Mouse (Mus musculus): Measurements from ENCODE around the gene Rnf103. TPM values are rescaled to one million over a fixed set of nuclear protein-coding genes. Genes with fewer than 3 reads are reported as not detected.

Gene Rnf103
- 22.9 TPM for polyA plus RNA-seq (2014; fragmentation: Illumina TruSeq; extraction: RNeasy Lipid Tissue Mini Kit (QIAGEN cat#74804); ENCODE audit: low read depth, low replicate concordance)

DNA sequence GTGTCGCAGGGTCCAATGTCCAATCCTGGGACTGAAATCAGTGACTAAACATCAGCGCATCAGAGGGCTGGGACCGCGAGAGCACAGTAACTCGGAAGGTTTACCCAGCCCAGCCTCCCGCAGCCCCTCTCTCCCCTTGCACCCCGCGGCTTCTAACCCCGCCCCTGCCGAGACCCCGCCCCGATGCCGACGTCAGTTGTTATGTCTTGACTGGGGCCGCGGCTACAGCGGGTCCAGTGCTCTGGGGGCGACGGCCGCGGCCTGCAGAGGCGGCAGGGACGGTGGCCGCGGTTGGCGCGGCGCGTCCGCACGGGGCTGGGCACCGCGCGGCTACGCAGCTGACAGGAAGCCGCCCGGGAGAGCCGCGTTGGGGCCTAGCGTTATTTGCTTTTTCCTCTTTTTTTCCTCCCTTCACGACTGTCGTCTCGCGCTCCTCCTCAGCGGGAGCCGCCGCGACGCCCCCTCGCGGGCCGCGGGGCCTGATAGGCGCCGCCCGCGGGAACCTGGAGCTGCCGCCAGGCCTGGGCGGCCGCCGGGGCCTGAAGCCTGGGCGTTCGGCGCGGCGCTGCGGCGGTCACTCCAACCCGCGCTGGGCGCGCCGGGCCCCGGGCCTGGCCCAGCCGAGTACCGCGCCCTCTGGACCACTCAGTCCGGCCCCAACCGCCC is at the start of gene Rnf103:
Gene Rnf103, plus strand, starts transcription at position 220 of the 666 bp plus-strand sequence.

DNA sequence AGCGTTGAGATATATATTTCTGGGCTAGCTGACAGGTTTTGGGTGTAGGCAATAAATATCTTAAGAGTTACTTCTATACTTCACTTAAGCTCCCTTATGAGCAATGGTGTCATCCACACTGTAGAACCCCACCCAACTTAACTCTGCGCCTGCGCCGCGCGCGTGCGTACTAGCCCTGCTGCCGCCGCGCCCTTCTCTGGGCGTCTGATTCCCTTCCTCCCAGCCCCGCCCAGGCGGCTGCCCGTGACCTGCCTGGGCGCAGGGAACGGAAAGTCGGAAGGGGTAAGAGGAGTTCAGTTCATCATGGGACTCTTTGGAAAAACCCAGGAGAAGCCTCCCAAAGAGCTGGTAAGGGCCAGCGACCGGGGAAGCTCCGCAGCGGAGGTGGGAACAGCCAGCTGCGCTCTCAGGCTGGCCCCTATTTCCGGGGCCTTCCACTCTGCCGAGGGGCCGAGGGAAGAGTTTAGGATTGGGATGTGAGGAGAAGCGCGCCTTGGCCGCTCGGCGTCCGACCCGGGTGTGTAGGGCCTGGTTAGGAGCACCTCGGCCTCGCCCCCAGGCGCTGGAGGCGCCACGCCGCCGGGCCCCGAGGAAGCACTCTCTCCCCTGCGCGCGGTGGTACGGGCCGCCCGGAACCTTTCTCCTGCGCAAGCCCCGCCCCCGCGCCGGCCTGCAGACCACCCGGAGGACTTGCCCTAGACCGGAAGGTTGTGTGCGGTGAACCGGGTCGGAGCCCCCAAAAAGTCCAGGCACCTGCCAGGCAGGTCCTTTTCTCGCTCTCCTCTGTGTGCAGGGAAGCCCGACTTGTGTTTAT is 50.2 kb downstream of the Rnf103 start, which contains the start of gene Chmp3:
Gene Chmp3, plus strand, starts transcription at position 112 of the 814 bp plus-strand sequence.

Other genes starting within 250 kb of the Rnf103 start
- gene Krcc1, start 222.2 kb upstream of the Rnf103 start, polyA plus RNA-seq (2014; fragmentation: Illumina TruSeq; extraction: RNeasy Lipid Tissue Mini Kit (QIAGEN cat#74804); ENCODE audit: low read depth, low replicate concordance), result 77.2 TPM
- gene Smyd1, start 171.7 kb upstream of the Rnf103 start, polyA plus RNA-seq (2014; fragmentation: Illumina TruSeq; extraction: RNeasy Lipid Tissue Mini Kit (QIAGEN cat#74804); ENCODE audit: low read depth, low replicate concordance), result 343 TPM
- not detected for gene Cd8b1, start 171.1 kb upstream of the Rnf103 start, polyA plus RNA-seq (2014; fragmentation: Illumina TruSeq; extraction: RNeasy Lipid Tissue Mini Kit (QIAGEN cat#74804); ENCODE audit: low read depth, low replicate concordance)
- 0.18 TPM for gene Cd8a, start 120.5 kb upstream of the Rnf103 start, polyA plus RNA-seq (2014; fragmentation: Illumina TruSeq; extraction: RNeasy Lipid Tissue Mini Kit (QIAGEN cat#74804); ENCODE audit: low read depth, low replicate concordance)
- gene Rmnd5a, start 53.3 kb upstream of the Rnf103 start, polyA plus RNA-seq (2014; fragmentation: Illumina TruSeq; extraction: RNeasy Lipid Tissue Mini Kit (QIAGEN cat#74804); ENCODE audit: low read depth, low replicate concordance), result 64.2 TPM
- 83.9 TPM for gene Chmp3, start 49.9 kb downstream of the Rnf103 start, polyA plus RNA-seq (2014; fragmentation: Illumina TruSeq; extraction: RNeasy Lipid Tissue Mini Kit (QIAGEN cat#74804); ENCODE audit: low read depth, low replicate concordance)
- 22.0 TPM for gene Kdm3a, start 139.1 kb downstream of the Rnf103 start, polyA plus RNA-seq (2014; fragmentation: Illumina TruSeq; extraction: RNeasy Lipid Tissue Mini Kit (QIAGEN cat#74804); ENCODE audit: low read depth, low replicate concordance)
- 17.6 TPM for gene Reep1, start 213.7 kb downstream of the Rnf103 start, polyA plus RNA-seq (2014; fragmentation: Illumina TruSeq; extraction: RNeasy Lipid Tissue Mini Kit (QIAGEN cat#74804); ENCODE audit: low read depth, low replicate concordance)

Data from heart, adult 10 weeks (tissue).